Mouse (Mus musculus) forebrain, postnatal 0 days (tissue): ENCODE measurements around the gene Dlx5. TPM values are rescaled to one million over a fixed set of nuclear protein-coding genes. Genes with fewer than 3 reads are reported as not detected.

Experiments used
- ATAC-seq: fragments of 200-750 bp; cut with Nextera tagmentation; 2 replicates; pipeline ENCODE4 v1.8.0; 2017; ENCODE audit warnings: mild to moderate bottlenecking, moderate library complexity
- DNase-seq: peaks from one replicate; pipeline ENCODE4 v3.0.0-alpha.2; 2015
- H3K27ac ChIP-seq: fragments of 300-500 bp; sonication (generic); 2 replicates; pipeline ENCODE4 v1.5.1; 2014; ENCODE audit warnings: low read depth, mild to moderate bottlenecking, antibody characterized with exemption, low read length, moderate library complexity, mixed read lengths
- H3K27me3 ChIP-seq: fragments of 300-500 bp; sonication (generic); 2 replicates; pipeline ENCODE4 v1.6.1; 2014; ENCODE audit warnings: mild to moderate bottlenecking, low read length, mixed read lengths; ENCODE audit not compliant: insufficient read depth
- H3K36me3 ChIP-seq: fragments of 300-500 bp; sonication (generic); 2 replicates; pipeline ENCODE4 v1.6.1; 2014; ENCODE audit warnings: mild to moderate bottlenecking, moderate library complexity; ENCODE audit not compliant: insufficient read depth
- H3K4me1 ChIP-seq: fragments of 300-500 bp; sonication (generic); 2 replicates; pipeline ENCODE4 v1.6.1; 2014; ENCODE audit warnings: antibody characterized with exemption; ENCODE audit not compliant: insufficient read depth
- H3K4me2 ChIP-seq: fragments of 300-500 bp; sonication (generic); 2 replicates; pipeline ENCODE4 v1.6.1; 2014; ENCODE audit warnings: low read depth, mild to moderate bottlenecking, moderate library complexity
- H3K4me3 ChIP-seq: fragments of 300-500 bp; sonication (generic); 2 replicates; pipeline ENCODE4 v1.5.1; 2014; ENCODE audit warnings: low read depth, low read length, mixed read lengths
- H3K9ac ChIP-seq: fragments of 300-500 bp; sonication (generic); 2 replicates; pipeline ENCODE4 v1.6.1; 2014; ENCODE audit warnings: mild to moderate bottlenecking
- H3K9me3 ChIP-seq: fragments of 300-500 bp; sonication (generic); 2 replicates; pipeline ENCODE4 v1.6.1; 2016; ENCODE audit warnings: low read length
- CTCF ChIP-seq: sonication (generic); IDR thresholded peaks from 2 replicates; pipeline ENCODE4 v1.5.1; 2016; ENCODE audit warnings: antibody characterized with exemption, control low read depth, low read depth
- WGBS: fragments of 180-500 bp; shearing (Covaris S2); extraction: QIAGEN DNeasy Blood & Tissue Kit; methylation state at CpG from one replicate; pipeline ENCODE4 v1.1.7; 2014; 5-methylcytosine and 5-hydroxymethylcytosine counted together
- polyA plus RNA-seq: library from polyadenylated mRNA; unstranded; fragments of >200 nt; fragmentation: Nextera tagmentation; extraction: Ambion mirVana; gene quantifications from 2 replicates; pipeline ENCODE4 v1.2.1, GENCODE M21; 2015
- total RNA-seq: library from RNA; depleted of rRNA; stranded (reverse); fragments of >200 nt; gene quantifications from 2 replicates; pipeline ENCODE4 v1.2.3, GENCODE M21; 2014; rRNA removed

The Dlx5 gene
- total RNA-seq (6.5 and 12.9 TPM in 2 replicates), polyA plus RNA-seq (47.2 and 51.3 TPM in 2 replicates)

DNA sequence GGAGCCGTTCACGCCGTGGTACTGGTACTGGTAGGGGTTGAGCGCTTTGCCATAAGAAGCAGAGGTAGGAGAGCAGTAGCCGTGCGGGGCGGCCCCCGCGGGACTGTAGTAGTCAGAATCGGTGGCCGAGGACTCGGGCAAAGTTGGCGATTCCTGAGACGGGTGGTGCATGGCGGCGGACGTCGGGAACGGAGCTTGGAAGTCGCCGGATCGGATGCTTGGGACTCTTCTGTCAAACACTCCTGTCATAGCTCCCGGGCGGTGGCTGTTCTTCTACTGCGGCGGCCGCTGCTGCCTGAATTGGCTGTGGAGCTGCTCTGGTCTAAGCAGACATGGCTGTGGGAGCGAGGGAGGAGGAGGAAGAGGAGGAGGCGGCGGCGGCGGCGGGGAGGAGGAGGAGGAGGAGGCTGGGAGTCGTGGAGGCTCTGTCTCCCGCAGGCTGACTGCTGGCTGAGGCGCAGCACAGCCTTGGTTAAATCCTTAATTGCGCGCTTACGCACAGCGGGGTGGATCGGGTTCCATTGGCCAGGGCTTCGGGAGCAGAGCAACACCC lies at the start of gene Dlx5:
Dlx5 (minus strand) TSS at position 448 of the 553 bp plus-strand sequence.
- Histone ChIP-seq H3K9me3 (no peaks in the 10 kb centered on the region), H3K4me1 (no peaks in the 10 kb centered on the region), H3K27ac (peak within 1 kb of the TSS; percentile 89), H3K27me3 (peaks cover 24% of the 10 kb centered on the region), H3K4me3 (peak within 1 kb of the TSS; percentile 57), H3K4me2 (peak within 1 kb of the TSS; percentile 61), H3K9ac (peak within 1 kb of the TSS; percentile 63), H3K36me3 (no peaks in the 10 kb centered on the region)
- ATAC-seq (peak; percentile 90), DNase-seq (peak; percentile 89)
- no peak for TF ChIP-seq CTCF
- WGBS = 5% methylated on average over 38 of the region's 42 CpGs

DNA sequence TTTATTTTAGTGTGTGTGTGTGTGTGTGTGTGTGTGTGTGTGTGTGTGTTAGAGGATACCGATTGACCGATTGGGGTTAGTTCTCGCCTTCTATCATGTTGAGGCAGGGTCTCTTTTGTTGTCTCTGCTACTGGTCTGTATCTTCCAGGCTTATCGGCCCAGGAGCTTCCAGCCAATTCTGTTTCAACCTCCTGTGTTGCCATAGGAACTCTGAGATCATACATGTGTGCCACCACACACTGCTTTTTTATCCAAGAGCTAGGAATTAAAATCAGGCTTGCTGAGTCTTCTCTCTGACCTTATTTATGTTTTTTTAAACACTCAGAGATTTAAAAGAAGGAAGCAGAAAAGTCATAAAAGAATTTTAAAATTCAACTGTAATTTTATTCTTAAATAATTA lies 49.6 kb upstream of the Dlx5 start:
- no peak for TF ChIP-seq CTCF
- ATAC-seq (peak; percentile 87), DNase-seq (peak; percentile 31)
- 68% methylated on average over 4 of the region's 4 CpGs for WGBS
- Histone ChIP-seq H3K27ac (no peak overlapping the region), H3K27me3 (no peaks in the 10 kb centered on the region), H3K9me3 (no peaks in the 10 kb centered on the region), H3K4me1 (no peaks in the 10 kb centered on the region), H3K4me2 (no peak overlapping the region), H3K9ac (no peak overlapping the region), H3K4me3 (no peak overlapping the region), H3K36me3 (no peaks in the 10 kb centered on the region)

DNA sequence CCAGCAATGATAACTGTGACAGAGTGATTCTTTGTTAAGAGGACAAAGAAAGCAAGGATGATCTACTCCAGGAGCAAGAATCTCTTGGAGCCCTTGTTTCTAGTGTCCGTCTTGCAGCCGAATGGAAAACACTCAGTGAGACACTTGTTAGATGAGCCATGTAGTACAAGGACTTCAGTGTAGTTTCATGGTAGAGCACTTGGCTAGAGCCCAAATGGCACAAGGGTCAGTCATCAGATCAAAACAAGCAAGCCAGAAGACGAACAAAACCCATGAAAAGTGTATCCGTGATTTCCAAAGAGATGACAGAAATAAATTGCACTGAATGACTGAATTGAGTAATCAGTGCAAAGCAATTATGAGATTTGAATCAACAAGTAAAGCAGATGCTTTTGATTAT lies 48.9 kb upstream of the Dlx5 start:
- DNase-seq = no peak
- Histone ChIP-seq H3K9me3 (no peaks in the 10 kb centered on the region), H3K9ac (no peak overlapping the region), H3K27ac (no peak overlapping the region), H3K36me3 (no peaks in the 10 kb centered on the region), H3K4me2 (no peak overlapping the region), H3K27me3 (no peaks in the 10 kb centered on the region), H3K4me3 (no peak overlapping the region), H3K4me1 (no peaks in the 10 kb centered on the region)
- no peak for ATAC-seq
- WGBS = 72% methylated on average over 4 of the region's 4 CpGs
- no peak for TF ChIP-seq CTCF

DNA sequence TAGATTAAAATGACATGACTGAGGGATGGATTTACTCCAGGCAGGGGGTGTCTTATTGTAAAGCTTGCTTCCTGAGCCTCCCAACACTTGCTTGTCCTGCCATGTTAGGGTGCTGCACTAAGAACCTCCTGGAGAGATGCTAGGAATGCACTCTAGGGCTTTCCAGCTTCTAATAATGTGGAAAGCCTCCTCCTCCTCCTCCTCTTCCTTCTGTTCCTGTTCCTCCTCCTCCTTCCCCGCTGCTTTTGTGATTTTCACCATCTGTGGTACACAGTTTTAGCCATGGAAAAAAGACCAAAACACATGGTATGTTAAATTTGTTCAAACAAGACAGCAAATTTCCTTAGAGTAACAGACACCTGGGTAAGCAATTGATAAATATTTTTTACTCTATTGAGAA lies 43.4 kb upstream of the Dlx5 start:
- H3K4me1 ChIP-seq = no peaks in the 10 kb centered on the region
- TF ChIP-seq CTCF = no peak
- no peak overlapping the region for H3K4me3 ChIP-seq
- no peaks in the 10 kb centered on the region for H3K36me3 ChIP-seq
- H3K9ac ChIP-seq = no peak overlapping the region
- DNase-seq = no peak
- WGBS = 38% methylated on average over 1 of the region's 1 CpGs
- no peaks in the 10 kb centered on the region for H3K27me3 ChIP-seq
- no peak for ATAC-seq
- H3K4me2 ChIP-seq = no peak overlapping the region
- no peaks in the 10 kb centered on the region for H3K9me3 ChIP-seq
- H3K27ac ChIP-seq = no peak overlapping the region

DNA sequence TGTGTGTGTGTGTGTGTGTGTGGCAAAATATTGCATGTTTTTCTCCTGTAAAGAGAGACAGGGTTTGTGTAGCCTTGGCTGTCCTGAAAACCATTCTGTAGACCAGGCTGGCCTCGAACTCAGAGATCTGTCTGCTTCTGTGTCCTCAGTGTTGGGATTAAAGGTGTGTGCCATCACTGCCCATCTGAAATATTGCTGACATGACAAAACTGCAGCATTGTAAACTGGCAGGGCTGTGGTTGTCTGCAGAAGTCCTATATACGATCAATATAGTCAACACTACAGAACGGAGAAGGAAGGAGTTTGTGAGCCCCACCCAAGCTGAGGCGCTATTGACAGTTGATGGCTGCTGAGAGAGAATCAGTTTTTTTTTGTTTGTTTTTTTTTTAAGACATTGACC lies 35.4 kb upstream of the Dlx5 start:
- no peaks in the 10 kb centered on the region for H3K4me1 ChIP-seq
- WGBS = 91% methylated on average over 4 of the region's 4 CpGs
- DNase-seq = no peak
- no peaks in the 10 kb centered on the region for H3K36me3 ChIP-seq
- no peak overlapping the region for H3K4me3 ChIP-seq
- H3K9me3 ChIP-seq = no peaks in the 10 kb centered on the region
- H3K9ac ChIP-seq = no peak overlapping the region
- no peak overlapping the region for H3K27ac ChIP-seq
- H3K27me3 ChIP-seq = no peaks in the 10 kb centered on the region
- ATAC-seq = no peak
- TF ChIP-seq CTCF = no peak
- H3K4me2 ChIP-seq = no peak overlapping the region

DNA sequence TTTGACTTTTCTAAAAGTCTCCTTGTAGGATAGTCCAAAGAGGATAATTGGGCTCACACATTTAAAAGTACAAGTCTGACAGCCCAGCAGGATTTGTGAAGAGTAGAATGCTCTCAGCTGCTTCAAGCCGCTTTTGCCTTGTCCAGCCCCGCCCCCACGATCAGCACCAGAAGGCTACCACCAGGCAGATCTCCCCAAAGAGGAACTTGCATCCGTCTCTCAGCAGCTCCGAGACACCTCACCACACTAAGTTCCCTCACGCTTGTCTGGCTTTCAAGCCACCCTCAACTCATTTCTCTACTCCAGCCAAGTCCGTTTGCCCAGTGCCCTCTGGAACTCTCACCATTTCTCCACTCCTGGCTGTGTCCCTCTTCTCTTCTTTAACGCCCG lies 33.6 kb upstream of the Dlx5 start:
- H3K4me2 ChIP-seq = no peak overlapping the region

DNA sequence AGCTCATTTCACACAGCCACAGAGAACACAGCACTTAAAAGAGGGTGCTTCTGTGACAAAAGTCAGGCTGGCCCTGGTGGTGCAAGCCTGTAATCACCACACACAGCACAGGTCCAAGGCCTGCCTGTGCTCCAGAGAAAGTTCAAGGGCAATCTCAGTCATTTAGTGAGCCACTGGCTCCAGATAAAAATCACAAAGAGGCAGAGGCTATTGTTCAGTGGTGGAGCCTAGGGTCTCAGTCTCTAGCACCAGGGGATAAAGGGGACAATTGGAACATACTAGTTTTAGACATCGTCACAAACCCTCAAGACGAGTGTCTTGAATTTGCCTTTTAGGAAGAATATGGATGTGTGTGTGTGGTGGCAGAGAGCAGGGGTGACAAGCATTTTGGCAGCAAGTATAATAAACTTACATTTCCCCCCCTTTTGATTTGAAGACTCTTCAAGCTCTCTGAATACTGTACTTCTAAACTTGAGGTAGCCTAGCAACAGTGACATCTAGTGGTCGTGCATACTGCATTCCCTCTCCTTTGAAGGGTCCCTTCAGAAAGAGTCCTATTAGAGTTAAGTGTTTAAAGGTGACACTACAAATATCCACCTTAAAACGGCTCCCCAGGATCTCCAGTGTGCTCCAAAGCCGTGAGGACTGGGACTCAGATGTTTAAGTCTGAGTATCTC lies 33.1 kb upstream of the Dlx5 start:
- Histone ChIP-seq H3K36me3 (no peaks in the 10 kb centered on the region), H3K4me2 (no peak overlapping the region)

More for the DNA sequence above, 33.6 kb upstream of the Dlx5 start:
- no peaks in the 10 kb centered on the region for H3K36me3 ChIP-seq
- H3K27ac ChIP-seq = no peak overlapping the region
- no peaks in the 10 kb centered on the region for H3K4me1 ChIP-seq
- H3K9me3 ChIP-seq = no peaks in the 10 kb centered on the region
- no peaks in the 10 kb centered on the region for H3K27me3 ChIP-seq
- 56% methylated on average over 9 of the region's 9 CpGs for WGBS
- H3K4me3 ChIP-seq = no peak overlapping the region
- no peak overlapping the region for H3K9ac ChIP-seq
- TF ChIP-seq CTCF = no peak
- DNase-seq = no peak
- ATAC-seq = no peak

More for the DNA sequence above, 33.1 kb upstream of the Dlx5 start:
- WGBS = 31% methylated on average over 5 of the region's 5 CpGs
- ATAC-seq = peak; percentile 90
- DNase-seq = peak; percentile 69
- Histone ChIP-seq H3K9me3 (no peaks in the 10 kb centered on the region), H3K9ac (no peak overlapping the region), H3K4me1 (no peaks in the 10 kb centered on the region), H3K27ac (no peak overlapping the region), H3K4me3 (no peak overlapping the region), H3K27me3 (no peaks in the 10 kb centered on the region)
- peak; percentile 80 for TF ChIP-seq CTCF
